Mouse (Mus musculus): ENCODE results near the gene Taf8. TPM values are rescaled to one million over a fixed set of nuclear protein-coding genes. Genes with fewer than 3 reads are reported as not detected.
A peak's percentile ranks its signal among the peaks of the same experiment; 100 is the strongest.

Gene Taf8
- polyA plus RNA-seq, 1 experiment: 13.3 TPM

- peaks cover 19% of the 10 kb centered on the region for H3K4me1 ChIP-seq (ENCODE audit: control insufficient read depth, insufficient read depth, insufficient read length, low read length)
- H3K36me3 ChIP-seq (ENCODE audit: control insufficient read depth, insufficient read depth, low read length): peaks cover 18% of the 10 kb centered on the region
- no peak for TF ChIP-seq POLR2A (IDR thresholded peaks at IDR 0.05; ENCODE audit: low read depth, low read length)
- TF ChIP-seq CTCF (IDR thresholded peaks at IDR 0.05; ENCODE audit: extremely low read depth, insufficient read length, insufficient replicate concordance, low read depth, low read length): no peak
- no peaks in the 10 kb centered on the region for H3K27me3 ChIP-seq (ENCODE audit: control insufficient read depth, insufficient read depth, low read length)
- WGBS: 15% methylated on average over 3 of the region's 3 CpGs
- peak overlapping the region; percentile 50 for H3K27ac ChIP-seq (ENCODE audit: insufficient read depth, low read depth, low read length)
- no peak overlapping the region for H3K4me3 ChIP-seq (ENCODE audit: low read depth, low read length)
Measured at GRCm38 (mm10) chr17:47484993-47485392, 17.1 kb downstream of the Taf8 start.

- no peaks in the 10 kb centered on the region for H3K27me3 ChIP-seq (ENCODE audit: control insufficient read depth, insufficient read depth, low read length)
Measured at GRCm38 (mm10) chr17:47484241-47484921, 17.7 kb downstream of the Taf8 start.

DNA sequence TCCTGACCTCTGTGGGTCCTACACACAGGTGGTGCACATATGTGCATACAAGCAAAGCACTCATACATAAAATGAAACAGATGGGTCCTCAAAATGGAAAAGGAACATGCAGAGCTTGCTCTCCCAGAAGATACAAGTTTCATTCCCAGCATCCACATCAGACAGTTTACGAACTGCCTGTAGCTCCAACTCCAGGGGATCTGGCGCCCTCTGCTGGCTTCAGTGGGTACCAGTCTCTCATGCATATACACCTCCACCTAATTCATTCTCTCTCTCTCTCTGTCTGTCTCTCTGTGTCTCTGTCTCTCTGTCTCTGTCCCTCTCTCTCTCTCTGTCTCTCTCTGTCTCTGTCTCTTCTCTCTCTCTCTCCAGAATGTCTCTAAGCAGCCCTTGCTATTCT, 19.7 kb downstream of the Taf8 start:
- Histone ChIP-seq H3K27me3 (ENCODE audit: control insufficient read depth, insufficient read depth, low read length) (no peaks in the 10 kb centered on the region), H3K4me3 (ENCODE audit: low read depth, low read length) (no peak overlapping the region), H3K36me3 (ENCODE audit: control insufficient read depth, insufficient read depth, low read length) (no peaks in the 10 kb centered on the region), H3K4me1 (ENCODE audit: control insufficient read depth, insufficient read depth, insufficient read length, low read length) (peaks cover 19% of the 10 kb centered on the region), H3K27ac (ENCODE audit: insufficient read depth, low read depth, low read length) (no peak overlapping the region)
- TF ChIP-seq POLR2A (IDR thresholded peaks at IDR 0.05; ENCODE audit: low read depth, low read length) (no peak), CTCF (IDR thresholded peaks at IDR 0.05; ENCODE audit: extremely low read depth, insufficient read length, insufficient replicate concordance, low read depth, low read length) (peak; percentile 81; the same call in 1 of the 2 replicates)
- WGBS: 32% methylated on average over 2 of the region's 2 CpGs

More at GRCm38 (mm10) chr17:47484241-47484921, 17.7 kb downstream of the Taf8 start:
- TF ChIP-seq CTCF (IDR thresholded peaks at IDR 0.05; ENCODE audit: extremely low read depth, insufficient read length, insufficient replicate concordance, low read depth, low read length): no peak
- TF ChIP-seq POLR2A (IDR thresholded peaks at IDR 0.05; ENCODE audit: low read depth, low read length): no peak
- H3K4me3 ChIP-seq (ENCODE audit: low read depth, low read length): no peak overlapping the region
- WGBS: 10% methylated on average over 1 of the region's 1 CpGs
- peaks cover 19% of the 10 kb centered on the region for H3K4me1 ChIP-seq (ENCODE audit: control insufficient read depth, insufficient read depth, insufficient read length, low read length)
- peak overlapping the region; percentile 50 for H3K27ac ChIP-seq (ENCODE audit: insufficient read depth, low read depth, low read length)
- peaks cover 12% of the 10 kb centered on the region; the same call in 1 of the 2 replicates for H3K36me3 ChIP-seq (ENCODE audit: control insufficient read depth, insufficient read depth, low read length)

DNA sequence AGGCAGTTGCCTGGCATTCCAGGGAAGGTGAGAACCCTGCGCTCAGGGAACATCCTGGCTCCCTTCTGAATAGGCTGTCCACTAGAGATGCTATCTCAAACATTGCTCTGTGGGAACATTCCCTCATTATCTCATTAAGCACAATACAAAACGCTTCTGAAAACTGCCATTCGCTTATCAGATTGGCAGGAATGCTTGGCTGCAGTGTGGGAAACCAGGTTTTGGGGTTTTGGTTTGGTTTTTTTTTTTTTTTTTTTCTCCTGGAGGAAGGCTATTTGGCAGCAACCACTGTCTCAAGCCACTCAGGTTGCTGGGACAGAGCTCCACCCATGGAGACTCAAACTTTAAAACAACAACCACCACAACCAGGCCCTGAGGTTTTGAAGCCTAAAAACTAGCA, 22.2 kb downstream of the Taf8 start:
- Histone ChIP-seq H3K27ac (ENCODE audit: insufficient read depth, low read depth, low read length) (no peak overlapping the region), H3K36me3 (ENCODE audit: control insufficient read depth, insufficient read depth, low read length) (no peaks in the 10 kb centered on the region), H3K4me3 (ENCODE audit: low read depth, low read length) (no peak overlapping the region), H3K27me3 (ENCODE audit: control insufficient read depth, insufficient read depth, low read length) (no peaks in the 10 kb centered on the region), H3K4me1 (ENCODE audit: control insufficient read depth, insufficient read depth, insufficient read length, low read length) (peaks cover 9% of the 10 kb centered on the region; the same call in 1 of the 2 replicates)
- 26% methylated on average over 3 of the region's 3 CpGs for WGBS
- TF ChIP-seq POLR2A (IDR thresholded peaks at IDR 0.05; ENCODE audit: low read depth, low read length) (no peak), CTCF (IDR thresholded peaks at IDR 0.05; ENCODE audit: extremely low read depth, insufficient read length, insufficient replicate concordance, low read depth, low read length) (no peak)

- Histone ChIP-seq H3K4me3 (ENCODE audit: low read depth, low read length) (no peak overlapping the region), H3K27ac (ENCODE audit: insufficient read depth, low read depth, low read length) (no peak overlapping the region), H3K36me3 (ENCODE audit: control insufficient read depth, insufficient read depth, low read length) (peaks cover under 1% of the 10 kb centered on the region; the same call in 1 of the 2 replicates), H3K27me3 (ENCODE audit: control insufficient read depth, insufficient read depth, low read length) (no peaks in the 10 kb centered on the region), H3K4me1 (ENCODE audit: control insufficient read depth, insufficient read depth, insufficient read length, low read length) (peaks cover 3% of the 10 kb centered on the region; the same call in 1 of the 2 replicates)
- WGBS: 66% methylated on average over 3 of the region's 3 CpGs
- TF ChIP-seq CTCF (IDR thresholded peaks at IDR 0.05; ENCODE audit: extremely low read depth, insufficient read length, insufficient replicate concordance, low read depth, low read length) (peak; percentile 46; the same call in 1 of the 2 replicates), POLR2A (IDR thresholded peaks at IDR 0.05; ENCODE audit: low read depth, low read length) (no peak)
Measured at GRCm38 (mm10) chr17:47475714-47476113, 26.4 kb downstream of the Taf8 start.

- WGBS: 62% methylated on average over 4 of the region's 4 CpGs
- TF ChIP-seq CTCF (IDR thresholded peaks at IDR 0.05; ENCODE audit: extremely low read depth, insufficient read length, insufficient replicate concordance, low read depth, low read length) (no peak), POLR2A (IDR thresholded peaks at IDR 0.05; ENCODE audit: low read depth, low read length) (no peak)
- peaks cover 3% of the 10 kb centered on the region; the same call in 1 of the 2 replicates for H3K4me1 ChIP-seq (ENCODE audit: control insufficient read depth, insufficient read depth, insufficient read length, low read length)
- H3K27me3 ChIP-seq (ENCODE audit: control insufficient read depth, insufficient read depth, low read length): no peaks in the 10 kb centered on the region
- peaks cover 4% of the 10 kb centered on the region; the same call in 1 of the 2 replicates for H3K36me3 ChIP-seq (ENCODE audit: control insufficient read depth, insufficient read depth, low read length)
- H3K27ac ChIP-seq (ENCODE audit: insufficient read depth, low read depth, low read length): no peak overlapping the region
- H3K4me3 ChIP-seq (ENCODE audit: low read depth, low read length): no peak overlapping the region
Measured at GRCm38 (mm10) chr17:47475181-47475580, 26.9 kb downstream of the Taf8 start.

GRCm38 (mm10) chr17:47474250-47474649, 27.8 kb downstream of the Taf8 start:
- no peak overlapping the region for H3K27ac ChIP-seq (ENCODE audit: insufficient read depth, low read depth, low read length)
- no peaks in the 10 kb centered on the region for H3K27me3 ChIP-seq (ENCODE audit: control insufficient read depth, insufficient read depth, low read length)
- no peak overlapping the region for H3K4me3 ChIP-seq (ENCODE audit: low read depth, low read length)
- H3K4me1 ChIP-seq (ENCODE audit: control insufficient read depth, insufficient read depth, insufficient read length, low read length): peaks cover 3% of the 10 kb centered on the region; the same call in 1 of the 2 replicates
- WGBS: 56% methylated on average over 4 of the region's 4 CpGs
- H3K36me3 ChIP-seq (ENCODE audit: control insufficient read depth, insufficient read depth, low read length): peaks cover 8% of the 10 kb centered on the region
- TF ChIP-seq POLR2A (IDR thresholded peaks at IDR 0.05; ENCODE audit: low read depth, low read length) (no peak), CTCF (IDR thresholded peaks at IDR 0.05; ENCODE audit: extremely low read depth, insufficient read length, insufficient replicate concordance, low read depth, low read length) (no peak)

All from small intestine, adult 2 months (tissue).